Mouse (Mus musculus): Measurements from ENCODE around the gene Zdhhc7. TPM values are rescaled to one million over a fixed set of nuclear protein-coding genes. Genes with fewer than 3 reads are reported as not detected.

Zdhhc7 gene
- total RNA-seq, 2 experiments from 2014 or later = 21.9 to 28.4 TPM

- intact Hi-C loops (cut with DNase I) = no loop called here
- DNase-seq = no peak
Measured at GRCm38 (mm10) chr8:120118162-120118561, 16.9 kb upstream of the Zdhhc7 start.

DNA sequence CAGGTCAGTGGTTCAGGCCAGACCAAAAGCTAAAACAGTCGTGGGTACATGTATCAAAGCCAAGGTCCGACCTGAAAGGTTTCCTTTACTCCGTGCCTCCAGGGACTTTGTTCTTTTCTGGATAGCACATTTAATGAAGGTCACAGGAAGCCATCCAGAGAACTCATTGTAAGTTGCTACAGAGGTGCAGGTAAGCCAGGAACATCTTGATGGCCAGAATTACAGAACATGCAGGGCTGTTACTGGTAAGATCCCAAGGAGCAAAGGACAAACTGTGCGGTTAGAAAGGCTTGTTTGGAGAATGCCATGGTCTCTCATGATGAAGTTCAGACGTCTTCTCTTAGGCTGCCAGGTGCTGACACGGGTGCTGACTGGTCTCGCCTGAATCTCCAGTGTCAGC is 15.3 kb upstream of the Zdhhc7 start:
- intact Hi-C loops (cut with DNase I) = no loop called here
- DNase-seq = no peak

DNA sequence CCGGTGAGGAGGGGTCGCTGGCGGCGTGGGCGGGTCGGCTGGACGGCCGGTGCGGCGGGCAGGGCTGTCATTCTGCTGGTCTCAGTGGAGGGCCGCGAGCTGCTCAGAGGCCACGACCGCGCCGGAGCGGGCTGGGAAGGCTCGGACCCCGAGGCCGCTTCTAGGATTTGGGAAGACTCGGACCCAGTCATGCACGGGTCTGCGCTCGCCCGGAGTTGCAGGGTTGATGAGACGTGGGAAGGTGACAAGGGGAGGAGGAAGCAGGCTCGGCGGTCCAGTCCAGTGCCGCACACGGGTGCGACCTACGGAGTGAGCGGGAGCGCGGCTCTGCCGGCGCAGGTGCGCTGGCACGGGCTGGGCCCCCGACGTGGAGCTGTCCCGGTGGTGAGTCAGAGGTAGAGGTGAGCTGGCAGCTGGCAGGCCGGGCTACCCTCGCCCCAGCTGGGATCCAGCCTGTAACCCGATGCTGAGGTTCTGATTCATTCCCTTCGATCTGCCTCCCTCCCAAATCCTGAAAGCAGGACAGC is 13.1 kb upstream of the Zdhhc7 start:
- no peak for DNase-seq
- intact Hi-C loops (cut with DNase I) = no loop called here

GRCm38 (mm10) chr8:120113758-120114255 is 12.5 kb upstream of the Zdhhc7 start, which contains the start of gene 6430548M08Rik:
6430548M08Rik (plus strand) TSS chr8:120114152.
- intact Hi-C loops (cut with DNase I) = no loop called here
- peak; percentile 100 for DNase-seq

DNA sequence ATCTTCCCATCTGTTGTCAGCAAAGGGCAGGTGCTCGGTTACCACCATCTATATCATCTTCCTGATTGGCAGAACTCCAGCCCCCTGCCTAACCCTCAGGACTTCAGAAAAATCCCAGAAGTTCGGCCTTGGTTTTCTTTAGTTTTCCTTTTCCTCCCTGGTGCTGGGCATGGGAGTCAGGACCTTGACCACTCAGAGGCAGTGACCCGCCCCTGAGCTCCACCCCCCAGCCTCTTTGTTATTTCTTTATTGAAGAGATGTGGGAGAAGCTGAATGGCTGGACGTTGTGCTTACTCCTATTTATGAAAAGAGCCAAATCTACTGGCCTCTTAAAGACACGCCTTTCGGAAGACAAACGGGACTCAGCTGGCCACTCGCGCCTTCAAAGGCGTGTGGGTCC is 12.0 kb upstream of the Zdhhc7 start:
- intact Hi-C loops (cut with DNase I) = no loop called here
- DNase-seq = peak in 1 of 2 experiments; percentile 50

DNA sequence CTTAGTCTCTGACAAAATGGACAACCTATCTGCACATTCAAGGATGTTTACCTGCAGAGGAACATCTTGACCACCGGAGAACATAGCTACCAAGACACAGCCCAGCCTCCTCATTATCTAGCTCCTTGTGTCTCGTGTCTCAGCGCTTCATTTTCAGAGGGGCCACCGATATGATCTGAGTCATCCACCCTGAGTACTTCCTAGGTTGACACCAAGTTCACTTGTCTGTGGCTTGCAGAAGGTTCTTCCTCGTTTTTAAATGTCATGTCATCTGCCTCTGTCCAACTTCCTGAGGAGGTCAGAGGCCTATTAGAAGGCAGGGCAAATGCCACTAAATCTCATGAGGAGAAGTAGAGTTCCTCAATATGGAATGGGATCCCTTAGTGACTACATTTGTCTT is 11.3 kb upstream of the Zdhhc7 start:
- intact Hi-C loops (cut with DNase I) = no loop called here
- no peak for DNase-seq

GRCm38 (mm10) chr8:120111382-120111781 is 10.1 kb upstream of the Zdhhc7 start:
- DNase-seq = no peak
- intact Hi-C loops (cut with DNase I) = no loop called here

- intact Hi-C loops (cut with DNase I) = no loop called here
- DNase-seq = no peak
Measured at GRCm38 (mm10) chr8:120110966-120111365, 9.7 kb upstream of the Zdhhc7 start.

- DNase-seq = no peak
- intact Hi-C loops (cut with DNase I) = no loop called here
Measured at GRCm38 (mm10) chr8:120109149-120109548, 7.9 kb upstream of the Zdhhc7 start.

GRCm38 (mm10) chr8:120104721-120105272 is 3.5 kb upstream of the Zdhhc7 start:
- peak; percentile 57 to 78 for DNase-seq
- intact Hi-C loops (cut with DNase I) = no loop called here

GRCm38 (mm10) chr8:120103916-120104315 is 2.6 kb upstream of the Zdhhc7 start:
- DNase-seq = no peak
- intact Hi-C loops (cut with DNase I) = no loop called here

DNA sequence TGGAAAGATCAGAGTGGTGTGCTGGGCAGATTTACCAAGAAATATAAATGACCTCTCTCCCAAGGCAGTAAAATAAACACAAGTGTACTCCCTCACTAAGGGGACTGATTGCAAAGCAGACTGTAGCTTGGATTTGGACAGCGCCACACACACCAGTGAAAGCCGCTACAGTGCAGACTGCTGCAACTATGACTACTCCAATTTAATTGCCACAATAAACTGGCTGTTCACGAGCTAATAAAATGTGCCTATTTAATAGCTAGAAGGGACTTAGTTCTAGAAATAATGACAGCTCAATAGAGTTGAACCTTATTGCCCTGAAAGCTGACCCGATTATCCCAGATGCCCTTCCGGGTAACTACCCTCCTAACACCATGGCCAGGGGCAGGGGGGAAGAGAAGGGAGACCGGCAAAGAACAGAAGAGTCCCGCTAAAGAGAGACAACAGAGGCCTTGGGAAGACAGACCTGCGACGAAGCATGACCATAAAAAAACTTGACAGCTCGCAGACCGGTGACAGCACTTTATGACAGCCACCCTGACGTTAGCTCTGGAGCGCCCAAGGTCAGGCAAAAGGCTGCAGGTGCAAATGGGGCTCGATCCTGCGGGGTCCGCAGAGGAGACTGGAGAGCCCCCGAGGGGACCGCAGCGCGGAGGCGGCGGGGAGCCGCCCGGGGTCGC is 754 bp downstream of the Zdhhc7 start:
- no peak for DNase-seq

DNA sequence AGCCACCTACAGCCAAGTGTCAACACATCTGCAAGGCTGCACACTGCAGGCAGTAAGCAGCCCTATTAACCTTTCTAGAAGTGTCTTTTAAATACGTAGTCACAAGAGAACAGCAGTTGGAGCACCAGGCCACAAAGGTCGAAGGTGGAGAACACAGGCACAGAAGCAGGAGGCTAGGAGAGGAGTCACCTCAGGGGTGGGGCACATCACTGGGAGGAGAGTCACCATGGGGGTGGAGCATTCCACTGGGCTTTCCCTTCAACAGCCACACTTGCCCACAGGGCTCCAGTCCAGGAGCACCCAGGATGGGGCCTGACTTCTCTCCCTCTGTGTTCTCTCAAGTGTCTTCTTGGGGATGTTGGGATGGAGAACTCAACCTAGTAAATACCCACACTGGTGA is 4.8 kb downstream of the Zdhhc7 start:
- intact Hi-C loops (cut with DNase I) = no loop called here
- DNase-seq = no peak

More for the DNA sequence above, 754 bp downstream of the Zdhhc7 start:
- intact Hi-C loops (cut with DNase I) = no loop called here

- no peak for DNase-seq
- intact Hi-C loops (cut with DNase I) = no loop called here
Measured at GRCm38 (mm10) chr8:120094801-120095200, 6.5 kb downstream of the Zdhhc7 start.

DNA sequence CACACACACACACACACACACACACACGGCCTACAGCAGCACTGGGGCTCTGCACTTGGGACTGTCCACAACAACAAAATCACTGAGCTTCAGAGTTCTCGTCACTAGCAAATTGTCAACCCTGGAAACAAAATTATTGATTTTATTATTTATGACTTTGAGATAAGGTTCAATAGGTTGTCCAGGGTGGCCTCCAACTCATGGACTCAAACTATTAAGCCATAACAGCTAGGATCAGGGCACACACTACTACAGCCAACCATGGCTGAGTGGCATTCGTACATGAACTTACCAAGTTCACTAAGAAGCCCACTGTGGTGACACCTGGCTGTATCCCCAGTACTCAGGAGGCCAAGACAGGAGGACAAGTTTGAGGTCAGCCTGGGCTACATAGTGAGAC is 8.2 kb downstream of the Zdhhc7 start:
- intact Hi-C loops (cut with DNase I) = no loop called here
- DNase-seq = no peak

DNA sequence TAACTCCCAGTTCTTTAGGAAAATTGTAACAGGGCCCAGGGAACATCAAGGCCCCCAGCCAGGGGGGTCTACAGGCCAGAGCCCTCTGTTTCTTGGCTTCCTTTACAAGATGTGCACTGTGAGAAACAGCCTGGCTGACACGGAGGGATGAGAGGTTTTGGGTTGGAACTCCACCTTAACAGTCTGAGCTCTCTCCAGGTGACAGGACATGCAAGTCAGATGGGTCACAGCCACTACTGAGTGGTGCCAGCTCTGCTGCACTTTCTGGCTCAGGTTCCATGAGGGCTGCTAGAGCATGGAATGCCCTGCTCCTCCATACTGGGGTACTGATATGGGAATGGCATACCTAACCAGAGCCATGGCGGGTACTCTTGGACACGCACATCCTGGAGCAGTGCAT is 10.2 kb downstream of the Zdhhc7 start:
- DNase-seq = no peak
- intact Hi-C loops (cut with DNase I) = no loop called here

DNA sequence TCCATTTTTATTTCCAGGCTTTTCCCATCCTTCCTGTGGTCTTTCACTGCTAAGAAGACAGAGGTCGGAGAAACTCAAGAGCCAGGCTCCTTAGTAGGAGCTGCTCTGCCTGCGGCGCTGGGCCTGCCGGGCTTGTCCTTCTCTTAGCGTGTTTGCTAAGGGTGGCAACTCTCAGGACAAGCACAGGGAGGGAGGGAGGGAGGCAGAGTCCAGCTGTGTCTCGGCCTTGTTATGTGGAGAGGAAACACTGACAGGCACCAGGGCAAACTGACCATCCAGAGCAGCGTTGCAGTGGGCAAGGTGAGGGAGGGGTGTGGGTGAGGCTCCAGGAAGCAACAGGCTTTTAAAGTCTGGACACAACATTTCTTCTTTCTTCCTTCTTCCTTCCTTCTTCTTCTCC is 11.8 kb downstream of the Zdhhc7 start:
- intact Hi-C loops (cut with DNase I) = loop anchor here (10.0 kb wide), 1 partner anchor 385 kb away; the partner anchor contains the start of gene Atp2c2
- no peak for DNase-seq

DNA sequence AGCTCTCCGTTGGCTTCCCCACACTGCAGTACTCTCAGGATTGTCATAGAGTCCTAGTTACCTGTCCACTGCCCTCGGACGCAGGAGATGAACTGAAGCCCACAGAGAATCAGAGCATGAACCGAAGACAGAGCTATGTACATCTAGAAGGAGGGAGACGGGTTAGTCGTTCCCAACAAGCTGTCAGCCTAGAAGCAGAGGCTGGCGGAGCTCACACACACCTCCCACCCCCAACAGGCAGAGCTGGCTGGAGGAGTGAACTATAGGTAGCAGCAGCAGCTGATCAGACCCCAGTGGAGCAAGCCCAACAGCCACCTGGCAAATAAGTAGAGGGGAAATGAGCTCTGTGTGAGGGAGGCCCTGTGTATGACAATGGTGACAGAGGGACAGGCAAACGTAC is 16.5 kb downstream of the Zdhhc7 start:
- intact Hi-C loops (cut with DNase I) = loop anchor here (10.0 kb wide), 1 partner anchor 380 kb away; the partner anchor contains the start of gene Atp2c2
- no peak for DNase-seq

GRCm38 (mm10) chr8:120083261-120083660 is 18.0 kb downstream of the Zdhhc7 start:
- intact Hi-C loops (cut with DNase I) = loop anchor here (10.0 kb wide), 1 partner anchor 378 kb away; the partner anchor contains the start of gene Atp2c2

DNA sequence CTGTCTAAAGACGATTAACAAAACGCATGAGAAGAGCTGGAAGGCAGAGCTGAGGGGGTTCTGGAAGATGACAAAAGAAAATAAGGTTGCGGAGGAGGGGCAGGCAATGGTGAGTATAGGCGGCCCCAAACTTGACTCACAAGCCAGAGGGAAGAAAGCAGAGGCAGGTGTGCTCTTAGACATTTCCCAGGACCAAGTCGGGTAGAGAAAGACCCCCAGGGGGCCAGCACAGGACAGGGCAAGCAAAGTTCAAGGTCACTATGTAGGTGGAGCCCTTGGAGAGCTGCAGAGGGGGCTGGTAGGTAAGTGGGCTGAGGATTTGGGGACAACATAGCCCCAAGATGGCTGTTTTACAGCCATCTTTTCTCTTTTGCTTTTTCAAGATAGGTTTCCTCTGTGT is 21.9 kb downstream of the Zdhhc7 start:
- intact Hi-C loops (cut with DNase I) = no loop called here
- no peak for DNase-seq

More at GRCm38 (mm10) chr8:120083261-120083660, 18.0 kb downstream of the Zdhhc7 start:
- no peak for DNase-seq

GRCm38 (mm10) chr8:120078080-120078479 is 23.2 kb downstream of the Zdhhc7 start:
- peak; percentile 63 to 64 for DNase-seq
- intact Hi-C loops (cut with DNase I) = loop anchor here (1.0 kb wide), 1 partner anchor 134 kb away; no protein-coding TSS in a partner anchor

- no peak for DNase-seq
- intact Hi-C loops (cut with DNase I) = no loop called here
Measured at GRCm38 (mm10) chr8:120075347-120075746, 25.9 kb downstream of the Zdhhc7 start.

Measured in gastrocnemius, postnatal 36 days (tissue).